Mouse (Mus musculus) ES-E14 (cell line): ENCODE measurements around the gene Klhl32. TPM values are rescaled to one million over a fixed set of nuclear protein-coding genes. Genes with fewer than 3 reads are reported as not detected.

Experiments used
- DNase-seq: peaks from one replicate; pipeline ENCODE4 v3.0.0-alpha.2; 2013; ENCODE audit warnings: low read depth, low spot score
- H3K27ac ChIP-seq: 2 replicates; pipeline ENCODE4 v1.5.1; 2012; ENCODE audit warnings: low read depth, mild to moderate bottlenecking, low read length, moderate library complexity, mixed read lengths; ENCODE audit not compliant: poor library complexity, insufficient read depth, severe bottlenecking
- H3K36me3 ChIP-seq: 2 replicates; pipeline ENCODE4 v1.6.1; 2012; ENCODE audit warnings: mild to moderate bottlenecking, low read length, moderate library complexity, mixed read lengths; ENCODE audit not compliant: control insufficient read depth, poor library complexity, insufficient read depth, severe bottlenecking
- H3K4me1 ChIP-seq, 2 experiments: fragments of 150-350 bp in 1 of 2; sonication (generic) in 1 of 2; 2 replicates each; pipeline ENCODE4 v1.6.1; 2012; ENCODE audit warnings: low read length in 2 of 2, mild to moderate bottlenecking in 1 of 2, mixed read lengths in 1 of 2; ENCODE audit not compliant: control insufficient read depth in 2 of 2, insufficient read depth in 2 of 2, poor library complexity in 1 of 2
- H3K4me3 ChIP-seq, 2 experiments: fragments of 150-350 bp in 1 of 2; sonication (generic) in 1 of 2; 2 replicates each; pipeline ENCODE4 v1.5.1; 2012; ENCODE audit warnings: low read length in 2 of 2, low read depth in 1 of 2, mild to moderate bottlenecking in 1 of 2, mixed read lengths in 1 of 2; ENCODE audit not compliant: insufficient read depth in 1 of 2, poor library complexity in 1 of 2, severe bottlenecking in 1 of 2
- H3K9ac ChIP-seq: 2 replicates; pipeline ENCODE4 v1.6.1; 2012; ENCODE audit warnings: low read depth, mild to moderate bottlenecking, low read length, mixed read lengths; ENCODE audit not compliant: poor library complexity, insufficient read depth, severe bottlenecking
- H3K9me3 ChIP-seq: fragments of 150-350 bp; sonication (generic); 2 replicates; pipeline ENCODE4 v1.6.1; 2012; ENCODE audit warnings: low read depth, mild to moderate bottlenecking, low read length; ENCODE audit not compliant: control insufficient read depth, insufficient read depth
- CHD2 ChIP-seq: IDR thresholded peaks from 2 replicates; pipeline ENCODE4 v1.6.1; 2014; ENCODE audit warnings: mild to moderate bottlenecking, low read depth, low read length, inconsistent platforms
- HCFC1 ChIP-seq: IDR thresholded peaks from 2 replicates; pipeline ENCODE4 v1.6.1; 2012; ENCODE audit warnings: low read length, inconsistent platforms, borderline replicate concordance; ENCODE audit not compliant: insufficient read depth
- MAFK ChIP-seq: IDR thresholded peaks from 2 replicates; pipeline ENCODE4 v1.6.1; 2014; ENCODE audit warnings: mild to moderate bottlenecking, low read depth, low read length, inconsistent platforms; ENCODE audit not compliant: insufficient read depth
- ZC3H11A ChIP-seq: IDR thresholded peaks from 2 replicates; pipeline ENCODE4 v1.6.1; 2012; ENCODE audit warnings: low read depth, mild to moderate bottlenecking, inconsistent platforms, low read length, borderline replicate concordance
- ZNF384 ChIP-seq: IDR thresholded peaks from 2 replicates; pipeline ENCODE4 v1.6.1; 2012; ENCODE audit warnings: low read depth, low read length, inconsistent platforms
- in situ Hi-C, 2 experiments: fragments of 600-800 bp; cut with MboI; formaldehyde crosslinking; loops; one replicate each; pipeline ENCODE4 v1.15.1; 2025; ENCODE audit warnings: low sequenced_read_pairs in 2 of 2, inconsistent platforms in 1 of 2; ENCODE audit not compliant: unreplicated experiment in 2 of 2
- total RNA-seq: library from RNA; depleted of rRNA; stranded (reverse); fragments of 300-350 nt; gene quantifications from 2 replicates; pipeline ENCODE4 v1.2.3, GENCODE M21; 2012

Klhl32 gene
- total RNA-seq, 1 experiment = 0.49 TPM

- no peaks in the 10 kb centered on the region for H3K4me1 ChIP-seq
- TF ChIP-seq MAFK = no peak
- no peak for TF ChIP-seq ZNF384
- no peak for TF ChIP-seq HCFC1
- no peak for TF ChIP-seq ZC3H11A
- TF ChIP-seq CHD2 = no peak
- H3K9ac ChIP-seq = no peak overlapping the region
- H3K27ac ChIP-seq = no peak overlapping the region
- no peaks in the 10 kb centered on the region for H3K9me3 ChIP-seq
- in situ Hi-C loops = no loop called here
- no peak overlapping the region for H3K4me3 ChIP-seq
- DNase-seq = no peak
- H3K36me3 ChIP-seq = no peaks in the 10 kb centered on the region
Observed at GRCm38 (mm10) chr4:24765919-24766318, 85.0 kb downstream of the Klhl32 start.

- Histone ChIP-seq H3K9ac (no peak overlapping the region), H3K27ac (no peak overlapping the region), H3K4me1 (no peaks in the 10 kb centered on the region), H3K4me3 (no peak overlapping the region), H3K36me3 (no peaks in the 10 kb centered on the region), H3K9me3 (no peaks in the 10 kb centered on the region)
- in situ Hi-C loops = no loop called here
- TF ChIP-seq CHD2 (no peak), MAFK (no peak), ZNF384 (no peak), ZC3H11A (no peak), HCFC1 (no peak)
- no peak for DNase-seq
Observed at GRCm38 (mm10) chr4:24765469-24765868, 85.5 kb downstream of the Klhl32 start.

- no peaks in the 10 kb centered on the region for H3K9me3 ChIP-seq
- TF ChIP-seq MAFK (no peak), ZNF384 (no peak), CHD2 (no peak), HCFC1 (no peak), ZC3H11A (no peak)
- no peak overlapping the region for H3K4me3 ChIP-seq
- no peaks in the 10 kb centered on the region for H3K36me3 ChIP-seq
- H3K9ac ChIP-seq = no peak overlapping the region
- no peaks in the 10 kb centered on the region for H3K4me1 ChIP-seq
- no peak for DNase-seq
- no peak overlapping the region for H3K27ac ChIP-seq
- in situ Hi-C loops = no loop called here
Observed at GRCm38 (mm10) chr4:24764558-24764957, 86.4 kb downstream of the Klhl32 start.

GRCm38 (mm10) chr4:24763451-24763850 is 87.5 kb downstream of the Klhl32 start:
- Histone ChIP-seq H3K4me3 (no peak overlapping the region), H3K4me1 (no peaks in the 10 kb centered on the region), H3K27ac (no peak overlapping the region), H3K9me3 (no peaks in the 10 kb centered on the region), H3K9ac (no peak overlapping the region), H3K36me3 (no peaks in the 10 kb centered on the region)
- TF ChIP-seq CHD2 (no peak), MAFK (no peak), ZNF384 (no peak), HCFC1 (no peak), ZC3H11A (no peak)
- DNase-seq = no peak
- in situ Hi-C loops = no loop called here

GRCm38 (mm10) chr4:24758954-24759353 is 92.0 kb downstream of the Klhl32 start:
- no peak overlapping the region for H3K27ac ChIP-seq
- H3K9ac ChIP-seq = no peak overlapping the region
- no peaks in the 10 kb centered on the region for H3K4me1 ChIP-seq
- in situ Hi-C loops = no loop called here
- TF ChIP-seq ZNF384 = no peak
- no peak for TF ChIP-seq ZC3H11A
- no peak for TF ChIP-seq CHD2
- TF ChIP-seq MAFK = no peak
- no peak for TF ChIP-seq HCFC1
- no peak overlapping the region for H3K4me3 ChIP-seq
- no peaks in the 10 kb centered on the region for H3K36me3 ChIP-seq
- no peaks in the 10 kb centered on the region for H3K9me3 ChIP-seq
- DNase-seq = no peak
